Mouse (Mus musculus) liver, embryonic 13.5 days (tissue): ENCODE results near the gene Olfr1034. TPM values are rescaled to one million over a fixed set of nuclear protein-coding genes. Genes with fewer than 3 reads are reported as not detected.

Source experiments
- polyA plus RNA-seq: library from polyadenylated mRNA; unstranded; fragments of >200 nt; fragmentation: Nextera tagmentation; extraction: Ambion mirVana; gene quantifications from 2 replicates; pipeline ENCODE4 v1.2.1, GENCODE M21; 2015

Gene Olfr1034
- polyA plus RNA-seq, 1 experiment from 2014 or later, result not detected

Other genes starting within 250 kb of the Olfr1034 start
- not detected in 2 replicates for gene Olfr1016, start 243.3 kb upstream of the Olfr1034 start, polyA plus RNA-seq
- not detected in 2 replicates for gene Olfr1018, start 227.4 kb upstream of the Olfr1034 start, polyA plus RNA-seq
- not detected in 2 replicates for gene Olfr1019, start 200.4 kb upstream of the Olfr1034 start, polyA plus RNA-seq
- gene Olfr1020, start 198.8 kb upstream of the Olfr1034 start, polyA plus RNA-seq, result not detected in 2 replicates
- gene Olfr1022, start 177.3 kb upstream of the Olfr1034 start, polyA plus RNA-seq, result not detected in 2 replicates
- gene Olfr1023, start 160.2 kb upstream of the Olfr1034 start, polyA plus RNA-seq, result not detected in 2 replicates
- gene Olfr1024, start 140.8 kb upstream of the Olfr1034 start, polyA plus RNA-seq, result not detected in 2 replicates
- gene Olfr1025-ps1, start 130.7 kb upstream of the Olfr1034 start, polyA plus RNA-seq, result not detected in 2 replicates
- gene Olfr1026, start 124.3 kb upstream of the Olfr1034 start, polyA plus RNA-seq, result not detected in 2 replicates
- gene Olfr1028, start 95.4 kb upstream of the Olfr1034 start, polyA plus RNA-seq, result not detected in 2 replicates
- gene Olfr1029, start 72.0 kb upstream of the Olfr1034 start, polyA plus RNA-seq, result not detected in 2 replicates
- gene Olfr1030, start 66.6 kb upstream of the Olfr1034 start, polyA plus RNA-seq, result not detected in 2 replicates
- gene Olfr1031, start 55.6 kb upstream of the Olfr1034 start, polyA plus RNA-seq, result not detected in 2 replicates
- gene Olfr1032, start 40.3 kb upstream of the Olfr1034 start, polyA plus RNA-seq, result not detected in 2 replicates
- gene Olfr1033, start 25.2 kb upstream of the Olfr1034 start, polyA plus RNA-seq, result 0.16 and 0.41 TPM in 2 replicates
- not detected in 2 replicates for gene Olfr1036, start 28.1 kb downstream of the Olfr1034 start, polyA plus RNA-seq
- not detected in 2 replicates for gene Olfr1037, start 41.5 kb downstream of the Olfr1034 start, polyA plus RNA-seq
- not detected in 2 replicates for gene Olfr1039, start 90.1 kb downstream of the Olfr1034 start, polyA plus RNA-seq
- gene Olfr1040, start 100.9 kb downstream of the Olfr1034 start, polyA plus RNA-seq, result not detected in 2 replicates
- not detected in 2 replicates for gene Olfr1042, start 116.0 kb downstream of the Olfr1034 start, polyA plus RNA-seq
- gene Olfr1043, start 121.7 kb downstream of the Olfr1034 start, polyA plus RNA-seq, result not detected in 2 replicates
- gene Olfr1044, start 132.0 kb downstream of the Olfr1034 start, polyA plus RNA-seq, result not detected in 2 replicates
- not detected in 2 replicates for gene Olfr52, start 139.8 kb downstream of the Olfr1034 start, polyA plus RNA-seq
- not detected in 2 replicates for gene Olfr1045, start 157.1 kb downstream of the Olfr1034 start, polyA plus RNA-seq
- not detected in 2 replicates for gene Olfr1046, start 173.5 kb downstream of the Olfr1034 start, polyA plus RNA-seq
- gene Olfr1047, start 185.5 kb downstream of the Olfr1034 start, polyA plus RNA-seq, result not detected in 2 replicates
- gene Olfr1048, start 194.4 kb downstream of the Olfr1034 start, polyA plus RNA-seq, result not detected in 2 replicates
- gene Olfr1049, start 212.5 kb downstream of the Olfr1034 start, polyA plus RNA-seq, result not detected in 2 replicates
- gene Olfr1051, start 233.2 kb downstream of the Olfr1034 start, polyA plus RNA-seq, result not detected in 2 replicates
- not detected in 2 replicates for gene Olfr1052, start 246.6 kb downstream of the Olfr1034 start, polyA plus RNA-seq